Mouse (Mus musculus): ENCODE results near the gene Lrrc2.

Gene Lrrc2

GRCm38 (mm10) chr9:110951397-110951796, at the start of gene Lrrc2:
Lrrc2 (plus strand) TSS chr9:110951545.
- no peak for DNase-seq (ENCODE audit: extremely low spot score, low read depth, low spot score)

DNA sequence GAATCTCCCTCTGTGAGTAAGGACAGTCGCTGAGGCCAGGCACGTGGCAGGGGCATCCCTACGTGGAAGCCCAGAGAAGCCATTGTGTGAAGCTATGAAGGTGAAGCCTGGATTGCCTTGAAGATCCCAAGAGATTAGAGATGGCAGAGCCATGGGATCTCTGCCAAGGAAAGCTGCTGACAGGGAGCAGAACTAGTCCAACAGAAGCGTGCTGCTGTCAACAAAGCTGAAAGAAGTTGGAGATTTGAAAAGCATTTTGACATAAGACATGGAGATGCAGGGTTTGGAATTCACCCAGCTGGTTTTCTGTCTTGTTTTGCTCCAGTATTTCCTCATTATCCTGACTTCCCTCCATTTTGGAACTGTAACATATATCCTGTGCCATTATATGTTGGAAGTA, 49.1 kb upstream of the Lrrc2 start:
- DNase-seq (ENCODE audit: extremely low spot score, low read depth, low spot score) = no peak

- DNase-seq (ENCODE audit: extremely low spot score, low read depth, low spot score) = no peak
Measured at GRCm38 (mm10) chr9:110907201-110907837, 44.0 kb upstream of the Lrrc2 start.

- no peak for DNase-seq (ENCODE audit: extremely low spot score, low read depth, low spot score)
Measured at GRCm38 (mm10) chr9:110907838-110908630, 43.3 kb upstream of the Lrrc2 start.

DNA sequence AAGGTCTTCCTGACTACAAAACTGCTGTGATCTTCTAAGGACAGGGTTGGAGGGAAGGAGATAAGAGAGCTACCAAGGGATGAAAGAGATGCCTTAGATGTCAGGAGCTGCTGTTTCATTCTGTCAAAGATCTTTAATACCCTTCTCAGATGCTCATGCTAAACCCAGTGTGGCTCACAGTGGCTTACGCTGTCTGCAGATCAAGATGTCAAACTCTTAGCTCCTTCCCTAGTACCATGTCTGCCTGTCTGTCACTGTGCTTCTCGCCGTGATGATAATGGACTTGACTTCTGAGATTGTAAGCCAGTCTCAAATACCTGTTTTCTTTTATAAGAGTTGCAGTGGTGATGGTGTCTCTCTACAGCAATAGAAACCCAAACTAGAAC, 42.7 kb upstream of the Lrrc2 start:
- no peak for DNase-seq (ENCODE audit: extremely low spot score, low read depth, low spot score)

GRCm38 (mm10) chr9:110909371-110909967, 41.9 kb upstream of the Lrrc2 start:
- no peak for DNase-seq (ENCODE audit: extremely low spot score, low read depth, low spot score)

DNA sequence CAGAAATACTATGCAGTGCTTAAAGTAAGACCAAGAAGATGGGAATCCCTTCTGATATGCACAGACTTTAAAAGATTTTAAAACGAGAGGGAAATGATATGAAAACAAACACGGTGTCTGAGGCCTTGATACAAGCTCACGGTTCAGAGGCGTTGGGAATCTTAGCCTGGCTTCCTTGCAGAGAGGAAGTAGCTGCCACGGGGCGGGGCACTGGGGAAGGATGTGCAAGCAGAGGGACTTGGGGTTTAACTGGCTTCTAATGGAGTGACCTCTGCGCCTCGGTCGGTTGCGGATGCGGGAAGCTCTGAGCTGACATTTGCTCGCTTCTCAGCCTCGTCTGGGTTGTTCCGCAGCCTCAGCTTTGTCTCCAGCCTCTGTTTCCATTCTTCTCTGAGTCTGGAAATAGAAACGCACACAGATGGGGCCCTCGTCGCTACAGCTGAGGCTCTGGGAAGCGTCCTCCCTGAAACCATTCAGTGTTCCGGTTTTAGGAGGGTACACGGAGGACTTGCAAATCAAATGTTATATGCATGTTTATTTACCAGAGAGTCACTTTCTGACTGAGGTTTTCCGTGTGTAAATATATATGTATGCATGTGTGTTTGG, 36.6 kb upstream of the Lrrc2 start:
- DNase-seq (ENCODE audit: extremely low spot score, low read depth, low spot score) = no peak

DNA sequence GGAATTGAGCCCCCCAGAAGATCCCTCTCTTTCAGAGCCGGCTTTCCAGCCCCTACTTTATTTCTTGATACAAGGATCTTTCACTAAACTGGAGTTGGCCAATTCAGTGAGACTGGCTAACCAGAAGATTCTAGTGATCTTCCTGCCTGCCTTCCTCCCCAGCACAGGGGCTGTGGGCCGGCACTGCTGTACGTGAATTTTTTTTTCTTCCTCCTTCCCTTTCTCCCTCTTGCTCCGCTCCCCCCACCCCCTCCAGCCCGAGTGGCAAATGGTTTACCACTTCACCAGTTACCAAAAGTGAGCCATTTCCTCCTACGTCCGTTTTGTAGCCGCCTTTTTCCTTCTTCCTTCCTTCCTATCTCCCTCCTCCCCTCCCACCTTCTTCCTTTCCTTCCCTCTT, 35.9 kb upstream of the Lrrc2 start:
- DNase-seq (ENCODE audit: extremely low spot score, low read depth, low spot score) = no peak

GRCm38 (mm10) chr9:110916786-110917185, 34.6 kb upstream of the Lrrc2 start, which contains the start of gene Fam240a:
Fam240a (minus strand) TSS chr9:110916861.
- DNase-seq (ENCODE audit: extremely low spot score, low read depth, low spot score) = no peak

DNA sequence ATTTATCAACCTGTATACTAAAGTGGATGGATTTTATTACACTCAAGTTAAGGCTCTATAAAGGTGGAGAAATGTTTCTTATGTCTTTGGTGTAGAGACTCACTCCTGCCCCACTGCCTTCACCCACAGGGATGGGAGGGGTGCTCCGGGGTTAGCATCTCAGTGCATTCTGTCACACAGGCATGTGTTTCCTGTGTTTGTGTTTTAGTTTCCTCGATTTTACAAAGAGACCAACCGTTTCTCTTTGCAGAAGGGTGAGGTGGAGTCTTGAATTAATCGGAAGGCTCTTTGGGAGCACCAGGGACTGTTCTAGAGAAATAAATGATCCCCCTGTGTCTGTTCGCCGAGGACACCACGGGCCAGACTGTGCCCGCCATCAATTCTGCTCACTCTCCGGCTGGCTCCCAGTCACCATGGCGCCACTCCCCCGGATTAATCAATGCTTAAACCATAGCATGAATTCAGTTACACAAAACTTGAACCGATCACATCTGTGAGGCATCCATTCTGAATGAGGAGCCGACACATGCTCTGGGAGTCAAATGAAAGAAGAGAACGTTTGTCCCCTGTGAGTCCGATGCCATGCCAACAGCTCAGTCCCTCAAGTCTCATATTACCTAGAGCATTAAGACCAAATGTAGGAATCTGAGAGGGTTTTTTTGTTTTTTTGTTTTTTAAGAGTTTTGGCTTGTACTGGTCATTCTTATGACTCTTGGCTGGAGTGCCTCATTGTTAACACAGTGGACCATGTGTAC, 30.5 kb upstream of the Lrrc2 start:
- DNase-seq (ENCODE audit: extremely low spot score, low read depth, low spot score) = no peak

DNA sequence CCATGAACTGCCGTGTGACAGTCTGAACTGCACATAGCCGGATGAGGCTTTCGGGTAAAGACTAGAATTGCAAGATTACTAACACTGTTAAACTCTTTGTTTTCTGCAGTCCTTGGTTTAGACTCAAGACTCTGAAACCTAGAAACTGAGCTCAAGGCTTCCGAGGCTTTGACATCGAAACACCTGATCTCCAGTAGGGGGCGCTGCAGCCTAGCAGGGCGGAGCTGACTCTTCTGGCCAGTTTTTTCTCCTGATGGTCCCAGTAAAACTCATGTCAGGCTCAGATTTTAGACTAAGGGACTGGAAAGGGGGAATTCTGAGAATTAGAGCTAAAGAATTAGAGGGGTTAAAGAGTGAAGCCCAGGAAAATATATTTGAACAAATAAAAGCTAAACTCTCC, 28.6 kb upstream of the Lrrc2 start:
- DNase-seq (ENCODE audit: extremely low spot score, low read depth, low spot score) = no peak

GRCm38 (mm10) chr9:110931573-110931972, 19.8 kb upstream of the Lrrc2 start:
- DNase-seq (ENCODE audit: extremely low spot score, low read depth, low spot score) = no peak

DNA sequence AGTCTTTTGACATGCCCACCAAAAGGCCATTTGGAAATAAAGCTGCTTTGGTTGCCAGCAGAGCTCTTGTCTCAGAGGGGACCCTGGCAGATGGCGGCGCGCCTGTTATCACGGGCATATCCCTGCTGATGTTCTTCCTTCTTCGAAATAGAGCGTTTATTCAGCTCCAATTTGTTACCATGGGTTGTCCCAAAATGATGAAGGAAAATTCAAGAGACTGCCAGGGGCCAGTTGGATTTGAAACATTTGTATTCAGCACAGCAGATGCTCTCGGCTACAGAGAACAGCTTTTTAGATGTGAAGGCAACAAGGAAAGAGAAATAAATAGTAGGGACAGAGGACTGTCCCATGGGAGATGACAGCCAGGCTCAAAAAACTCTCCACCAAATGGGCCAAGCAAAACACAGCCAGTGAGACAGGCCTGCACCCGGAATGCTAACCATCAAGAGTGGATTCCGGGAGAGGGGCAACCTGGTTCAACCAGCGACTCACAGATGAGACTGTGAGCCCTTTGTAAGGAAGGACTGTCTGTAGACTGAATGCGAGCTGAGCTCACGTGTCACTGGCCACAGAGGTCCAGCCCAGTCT, 17.4 kb upstream of the Lrrc2 start:
- no peak for DNase-seq (ENCODE audit: extremely low spot score, low read depth, low spot score)

DNA sequence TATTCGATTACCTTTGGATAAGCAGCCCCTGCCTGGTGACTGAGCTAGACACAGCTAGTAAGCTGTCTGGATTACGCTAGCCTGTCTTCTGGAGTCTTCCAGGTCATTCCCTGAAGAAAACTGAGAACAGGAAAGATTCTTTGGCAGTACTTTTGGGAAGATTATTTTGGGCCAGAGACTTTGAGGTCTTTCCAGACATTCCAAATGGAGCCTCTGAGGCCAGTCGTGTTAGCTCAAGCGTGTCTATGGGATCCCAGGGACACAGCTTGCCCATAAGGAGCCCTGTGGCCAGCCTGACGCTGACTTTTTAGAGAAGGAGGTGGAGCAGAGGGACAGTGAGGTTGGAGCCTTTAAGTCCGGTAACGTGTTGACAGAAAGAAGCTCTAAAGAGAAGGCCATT, 15.4 kb upstream of the Lrrc2 start:
- DNase-seq (ENCODE audit: extremely low spot score, low read depth, low spot score) = no peak

GRCm38 (mm10) chr9:110937506-110938490, 13.5 kb upstream of the Lrrc2 start:
- no peak for DNase-seq (ENCODE audit: extremely low spot score, low read depth, low spot score)

GRCm38 (mm10) chr9:110944265-110944664, 7.1 kb upstream of the Lrrc2 start:
- DNase-seq (ENCODE audit: extremely low spot score, low read depth, low spot score) = no peak

DNA sequence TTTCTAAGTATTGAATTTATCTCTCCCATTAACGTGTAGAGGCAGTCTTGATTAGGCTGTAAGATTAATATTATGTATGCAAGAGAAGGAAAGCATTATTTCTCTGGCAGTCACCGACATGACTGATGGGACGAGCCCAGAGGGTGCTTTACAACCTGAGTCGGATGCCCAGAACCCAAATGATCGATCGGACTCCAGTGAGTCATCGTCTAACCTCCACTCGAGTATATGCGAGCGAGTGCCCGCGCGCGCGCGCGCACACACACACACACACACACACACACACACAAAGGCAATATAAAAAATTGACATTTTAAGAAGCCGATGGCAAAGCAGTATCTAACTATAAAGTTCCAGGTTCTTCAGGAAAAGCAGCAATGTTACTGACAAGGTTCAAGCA, 6.0 kb upstream of the Lrrc2 start:
- DNase-seq (ENCODE audit: extremely low spot score, low read depth, low spot score) = no peak

GRCm38 (mm10) chr9:110945926-110946325, 5.4 kb upstream of the Lrrc2 start, which contains the start of gene Tdgf1:
Tdgf1 (minus strand) TSS chr9:110946158.
- DNase-seq (ENCODE audit: extremely low spot score, low read depth, low spot score) = no peak

DNA sequence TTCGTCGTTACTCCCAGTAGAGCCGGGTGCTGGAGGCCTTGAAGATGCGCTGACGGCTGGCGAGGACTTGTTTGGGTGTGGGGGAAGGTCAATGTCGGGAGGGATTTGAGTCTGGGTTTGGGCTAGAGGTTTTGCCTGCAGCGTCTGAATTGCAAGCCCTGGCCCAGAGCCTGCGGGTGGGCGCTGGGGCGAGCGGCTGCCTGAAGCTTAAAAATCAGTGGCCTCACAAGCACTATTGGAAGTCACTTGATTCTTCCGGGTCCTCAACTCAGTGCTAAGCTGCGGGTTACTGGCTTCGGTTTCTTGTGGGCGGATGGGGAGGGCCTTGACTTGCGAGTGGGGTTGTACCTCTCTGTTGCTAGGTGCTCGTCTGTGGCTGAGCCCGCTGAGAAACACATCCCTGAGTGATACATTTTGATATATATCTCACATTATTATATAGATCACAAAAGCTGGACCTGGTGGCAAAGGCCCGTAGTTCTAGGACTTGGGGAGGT, 4.7 kb upstream of the Lrrc2 start:
- no peak for DNase-seq (ENCODE audit: extremely low spot score, low read depth, low spot score)
